Mouse (Mus musculus): ENCODE data around the gene Limch1.

DNA sequence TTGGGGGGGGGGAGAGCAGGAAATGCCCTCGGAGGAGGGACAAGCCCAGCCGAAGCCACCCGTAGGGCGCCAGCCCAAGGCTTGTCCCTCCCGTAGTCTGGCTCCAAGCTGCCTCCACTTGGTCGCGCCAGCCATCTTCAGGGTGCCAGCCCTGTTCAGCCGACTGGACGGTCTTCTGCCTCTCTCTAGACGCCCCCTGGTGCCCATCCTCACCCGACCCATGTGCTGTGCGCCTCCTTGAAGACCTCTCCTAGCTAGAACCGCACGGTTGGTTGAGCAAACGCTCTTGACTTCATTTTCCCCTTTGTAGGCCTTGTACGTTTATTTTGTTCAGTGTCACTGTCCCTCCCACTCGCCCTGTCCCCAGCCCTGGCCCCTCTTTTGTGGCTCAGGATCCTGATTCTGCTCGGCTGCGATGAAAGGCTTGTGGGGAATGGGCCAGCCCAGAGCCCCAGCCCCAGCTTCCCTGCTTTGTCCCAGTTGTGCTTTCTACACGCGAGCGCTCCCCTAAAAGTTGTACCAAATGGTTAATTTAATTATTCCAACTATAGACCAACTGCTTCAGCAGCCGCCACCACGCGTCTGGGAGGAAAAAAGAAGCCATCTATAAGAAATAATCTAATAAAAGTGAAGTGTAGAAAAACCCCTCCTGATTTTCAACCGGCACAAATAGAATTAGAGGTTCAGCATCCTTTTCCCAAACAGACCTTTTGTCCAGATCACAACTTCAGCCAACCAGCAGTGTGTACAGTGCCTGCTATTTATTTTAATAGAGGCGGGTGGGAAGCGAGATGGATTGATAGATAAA lies 356.4 kb downstream of the Limch1 start:
- no peak for TF ChIP-seq ELF1 (IDR thresholded peaks at IDR 0.05; ENCODE audit: low read depth, low read length)
- TF ChIP-seq JUND (conservative IDR thresholded peaks at IDR 0.05; ENCODE audit: low read depth, low read length) = no peak
- no peak; a peak in 1 of 4 replicates for TF ChIP-seq CTCF (conservative IDR thresholded peaks at IDR 0.05 in 1 of 2, IDR thresholded peaks at IDR 0.05 in 1 of 2; ENCODE audit: low read depth in 2 of 2, low read length in 2 of 2)
- no peak for TF ChIP-seq MAX (IDR thresholded peaks at IDR 0.05; ENCODE audit: low read length)
- no peak for TF ChIP-seq NELFE (IDR thresholded peaks at IDR 0.05; ENCODE audit: low read depth, low read length)
- TF ChIP-seq POLR2AphosphoS2 (IDR thresholded peaks at IDR 0.05; ENCODE audit: low read depth, low read length) = no peak
- TF ChIP-seq TCF12 (IDR thresholded peaks at IDR 0.05; ENCODE audit: low read depth, low read length) = no peak
- TF ChIP-seq POLR2A (IDR thresholded peaks at IDR 0.05; ENCODE audit: low read depth, low read length) = no peak
- no peak for TF ChIP-seq MXI1 (IDR thresholded peaks at IDR 0.05; ENCODE audit: low read depth, low read length)
- TF ChIP-seq ETS1 (conservative IDR thresholded peaks at IDR 0.05; ENCODE audit: low read depth, low read length) = no peak
- TF ChIP-seq BHLHE40 (IDR thresholded peaks at IDR 0.05; ENCODE audit: low read depth, low read length) = no peak
